Mouse (Mus musculus) kidney, embryonic 14.5 days (tissue): ENCODE measurements around the gene Gas1. TPM values are rescaled to one million over a fixed set of nuclear protein-coding genes. Genes with fewer than 3 reads are reported as not detected.

ENCODE experiments used
- ATAC-seq: fragments of 200-750 bp; cut with Nextera tagmentation; 2 replicates; pipeline ENCODE4 v1.8.0; 2017; ENCODE audit warnings: moderate number of reproducible peaks, mild to moderate bottlenecking, moderate TSS enrichment, moderate library complexity; ENCODE audit not compliant: low FRiP score, low TSS enrichment
- H3K27ac ChIP-seq: fragments of 300-500 bp; sonication (generic); 2 replicates; pipeline ENCODE4 v1.5.1; 2014; ENCODE audit warnings: low read depth, mild to moderate bottlenecking, low read length, moderate library complexity, mixed read lengths
- H3K27me3 ChIP-seq: fragments of 300-500 bp; sonication (generic); 2 replicates; pipeline ENCODE4 v1.6.1; 2014; ENCODE audit warnings: mild to moderate bottlenecking, low read length; ENCODE audit not compliant: control insufficient read depth, insufficient read depth
- H3K36me3 ChIP-seq: fragments of 300-500 bp; sonication (generic); 2 replicates; pipeline ENCODE4 v1.6.1; 2014; ENCODE audit warnings: low read length, mixed read lengths; ENCODE audit not compliant: control insufficient read depth, insufficient read depth
- H3K4me1 ChIP-seq: fragments of 300-500 bp; sonication (generic); 2 replicates; pipeline ENCODE4 v1.6.1; 2014; ENCODE audit warnings: low read length, mixed read lengths; ENCODE audit not compliant: control insufficient read depth, insufficient read depth
- H3K4me2 ChIP-seq: fragments of 300-500 bp; sonication (generic); replicated peaks from 2 replicates; pipeline ENCODE4 v1.6.1; 2014; ENCODE audit warnings: low read depth, mild to moderate bottlenecking, low read length
- H3K4me3 ChIP-seq: fragments of 300-500 bp; sonication (generic); 2 replicates; pipeline ENCODE4 v1.5.1; 2014; ENCODE audit warnings: mild to moderate bottlenecking, low read length
- H3K9ac ChIP-seq: fragments of 300-500 bp; sonication (generic); 2 replicates; pipeline ENCODE4 v1.6.1; 2014; ENCODE audit warnings: low read depth, mild to moderate bottlenecking, low read length, moderate library complexity
- H3K9me3 ChIP-seq: fragments of 300-500 bp; sonication (generic); 2 replicates; pipeline ENCODE4 v1.6.1; 2016; ENCODE audit warnings: low read length; ENCODE audit not compliant: control insufficient read depth
- WGBS: fragments of 180-500 bp; shearing (Covaris S2); extraction: QIAGEN DNeasy Blood & Tissue Kit; methylation state at CpG from one replicate; pipeline ENCODE4 v1.1.7; 2014; 5-methylcytosine and 5-hydroxymethylcytosine counted together
- polyA plus RNA-seq: library from polyadenylated mRNA; unstranded; fragments of >200 nt; fragmentation: Nextera tagmentation; extraction: Ambion mirVana; gene quantifications from 2 replicates; pipeline ENCODE4 v1.2.1, GENCODE M21; 2014

The Gas1 gene
- polyA plus RNA-seq, result 143 and 146 TPM in 2 replicates

DNA sequence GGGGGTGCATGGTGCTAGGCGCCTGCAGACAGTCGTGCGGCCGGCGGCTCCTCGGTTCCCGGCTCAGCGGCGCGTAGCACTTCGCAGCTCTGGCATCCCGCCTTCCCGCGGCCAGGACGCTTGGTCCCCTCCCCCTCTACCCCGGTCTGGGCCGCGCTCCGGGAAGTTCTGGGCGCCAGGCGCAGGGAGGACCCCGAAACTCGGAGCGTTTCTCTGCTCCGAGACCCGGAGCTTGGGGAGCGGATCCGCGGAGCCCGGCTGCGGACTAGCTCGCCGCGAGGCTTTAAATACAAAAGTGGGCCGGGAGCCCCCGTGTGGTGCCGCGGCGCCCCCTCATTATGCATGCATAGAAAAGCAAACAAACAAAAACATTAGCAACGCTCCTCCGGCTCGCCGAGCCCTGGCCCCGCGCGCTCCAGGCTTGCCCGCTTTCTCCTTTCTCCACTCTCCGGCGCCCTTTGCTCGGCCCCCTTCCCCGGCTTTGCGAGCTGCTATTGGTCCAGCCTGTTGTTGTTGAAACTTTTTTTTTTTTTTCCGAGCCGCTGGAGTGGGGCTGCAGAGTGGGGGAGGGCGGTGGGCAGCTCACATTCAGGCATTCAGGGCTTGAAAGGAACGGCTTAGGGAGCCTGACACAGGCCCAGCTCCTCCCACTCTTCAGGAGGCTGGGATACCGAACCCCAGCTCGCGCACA lies at the start of gene Gas1:
Gene Gas1 (minus strand): TSS at position 260 of the 691 bp plus-strand sequence.
- peak; percentile 94 for ATAC-seq
- H3K27ac ChIP-seq, result peak within 1 kb of the TSS; percentile 99
- peaks cover 11% of the 10 kb centered on the region; the same call in 1 of the 2 replicates for H3K4me1 ChIP-seq
- no peaks in the 10 kb centered on the region for H3K36me3 ChIP-seq
- no peaks in the 10 kb centered on the region for H3K27me3 ChIP-seq
- H3K4me3 ChIP-seq, result peak within 1 kb of the TSS; percentile 82
- peak within 1 kb of the TSS; percentile 99 for H3K9ac ChIP-seq
- WGBS, result under 1% methylated on average over 57 of the region's 59 CpGs
- no peaks in the 10 kb centered on the region for H3K9me3 ChIP-seq
- H3K4me2 ChIP-seq, result peak within 1 kb of the TSS; percentile 72

DNA sequence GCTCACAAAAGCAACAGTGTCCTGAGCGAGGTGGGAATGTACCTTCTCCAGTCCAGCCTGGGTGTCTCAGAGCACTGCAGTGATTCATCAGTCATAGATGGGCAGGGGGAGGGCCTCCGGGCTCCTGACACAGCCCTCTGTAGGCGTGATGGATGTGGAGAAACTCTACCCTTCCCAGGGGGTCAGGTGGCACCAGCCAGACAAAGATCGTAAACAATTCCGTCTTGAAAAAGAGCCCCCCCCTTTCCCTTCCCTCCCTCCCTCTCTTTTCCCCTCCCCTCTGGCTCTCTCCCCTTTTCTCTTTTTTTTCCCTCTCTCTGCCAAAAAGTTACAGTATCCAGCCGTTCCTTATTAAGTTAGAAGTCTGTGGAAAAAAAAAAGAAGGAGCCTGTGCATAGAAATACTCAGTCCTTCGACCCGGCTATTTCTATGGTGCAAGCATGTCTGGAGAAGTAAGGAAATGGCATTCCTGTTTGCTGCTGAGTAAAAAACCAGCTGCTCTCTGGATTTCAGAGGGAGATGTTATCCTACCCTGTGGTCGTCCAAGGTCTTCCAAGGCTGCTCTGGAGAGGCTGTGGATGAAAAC lies 49.2 kb upstream of the Gas1 start:
- WGBS, result 2% methylated on average over 9 of the region's 9 CpGs
- no peaks in the 10 kb centered on the region for H3K36me3 ChIP-seq
- peak overlapping the region; percentile 94 for H3K27ac ChIP-seq
- H3K9ac ChIP-seq, result no peak overlapping the region
- H3K27me3 ChIP-seq, result no peaks in the 10 kb centered on the region
- H3K4me3 ChIP-seq, result no peak overlapping the region
- peak; percentile 94 for ATAC-seq
- H3K4me2 ChIP-seq, result peak overlapping the region; percentile 21; the same call in 1 of the 2 replicates
- H3K9me3 ChIP-seq, result no peaks in the 10 kb centered on the region
- H3K4me1 ChIP-seq, result peaks cover 19% of the 10 kb centered on the region

DNA sequence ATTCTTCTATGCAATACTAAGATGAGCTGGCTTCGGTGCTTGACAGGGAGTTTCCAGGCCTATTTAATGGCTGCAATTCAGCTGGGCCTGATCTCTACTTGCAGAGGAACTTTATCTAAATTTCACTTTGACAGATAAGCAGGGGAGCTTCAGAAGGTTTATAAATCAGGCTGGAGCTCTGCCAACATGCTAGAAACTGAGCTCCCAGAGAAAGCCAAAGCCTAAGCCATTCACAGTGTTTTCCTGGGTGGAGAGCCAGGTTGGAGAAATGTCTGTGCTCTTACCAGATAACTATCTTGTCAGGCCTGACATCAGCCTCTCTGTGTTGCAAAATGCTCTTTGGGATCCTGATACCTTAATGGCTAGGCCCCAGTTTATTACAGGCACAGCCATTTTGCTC lies 48.6 kb upstream of the Gas1 start:
- WGBS, result 32% methylated on average over 1 of the region's 1 CpGs
- H3K4me2 ChIP-seq, result peak overlapping the region; percentile 21; the same call in 1 of the 2 replicates
- no peaks in the 10 kb centered on the region for H3K36me3 ChIP-seq
- H3K4me3 ChIP-seq, result no peak overlapping the region
- peak overlapping the region; percentile 94 for H3K27ac ChIP-seq
- no peaks in the 10 kb centered on the region for H3K27me3 ChIP-seq
- peaks cover 19% of the 10 kb centered on the region for H3K4me1 ChIP-seq
- ATAC-seq, result peak; percentile 44
- no peaks in the 10 kb centered on the region for H3K9me3 ChIP-seq
- no peak overlapping the region for H3K9ac ChIP-seq

DNA sequence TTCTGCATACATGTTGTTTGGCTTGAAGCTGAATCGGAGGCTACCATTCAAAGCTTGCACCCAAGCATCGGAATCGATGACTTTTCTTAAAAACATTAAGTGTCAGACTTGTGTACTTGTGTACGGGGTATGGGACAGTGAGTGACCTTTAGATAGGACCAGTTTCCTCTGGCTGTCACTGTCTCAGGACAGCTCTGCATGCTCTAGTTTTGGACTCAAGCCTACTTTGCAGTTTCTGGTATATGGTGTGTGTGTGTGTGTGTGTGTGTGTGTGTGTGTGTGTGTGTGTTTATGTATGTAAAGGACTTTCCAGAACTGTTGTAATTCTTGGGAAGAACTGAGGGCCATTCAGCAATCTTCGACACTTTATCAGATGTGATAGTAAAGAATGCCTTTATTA lies 48.1 kb upstream of the Gas1 start:
- H3K4me2 ChIP-seq, result no peak overlapping the region
- H3K27me3 ChIP-seq, result no peaks in the 10 kb centered on the region
- no peak overlapping the region for H3K4me3 ChIP-seq
- H3K9me3 ChIP-seq, result no peaks in the 10 kb centered on the region
- H3K27ac ChIP-seq, result peak overlapping the region; percentile 94; the same call in 1 of the 2 replicates
- 68% methylated on average over 5 of the region's 5 CpGs for whole genome bisulfite sequencing
- no peak for ATAC-seq
- H3K4me1 ChIP-seq, result peaks cover 19% of the 10 kb centered on the region
- H3K9ac ChIP-seq, result no peak overlapping the region
- no peaks in the 10 kb centered on the region for H3K36me3 ChIP-seq

DNA sequence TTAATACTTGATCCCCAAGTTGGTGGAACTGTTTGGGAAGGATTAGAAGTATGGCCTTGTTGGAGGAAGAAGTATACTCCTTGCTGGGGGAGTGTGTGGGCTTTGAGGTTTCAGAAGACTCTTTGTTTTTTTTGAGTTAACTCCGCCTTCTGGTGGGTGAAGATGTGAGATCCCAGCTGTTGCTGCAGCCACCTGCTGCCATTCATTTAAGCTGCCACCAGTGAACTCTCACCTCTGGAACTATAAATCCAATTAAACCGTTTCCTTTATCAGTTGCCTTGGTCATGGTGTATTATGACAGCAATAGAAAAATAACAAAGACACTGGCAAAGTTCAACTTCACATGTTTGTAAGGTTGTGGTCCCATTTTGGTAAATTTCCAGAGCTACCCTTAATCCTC lies 46.6 kb upstream of the Gas1 start:
- Histone ChIP-seq H3K36me3 (no peaks in the 10 kb centered on the region), H3K4me1 (peaks cover 19% of the 10 kb centered on the region), H3K27me3 (no peaks in the 10 kb centered on the region), H3K27ac (no peak overlapping the region), H3K9ac (no peak overlapping the region), H3K4me2 (no peak overlapping the region), H3K9me3 (no peaks in the 10 kb centered on the region), H3K4me3 (no peak overlapping the region)
- 33% methylated on average over 2 of the region's 2 CpGs for whole genome bisulfite sequencing
- no peak for ATAC-seq

DNA sequence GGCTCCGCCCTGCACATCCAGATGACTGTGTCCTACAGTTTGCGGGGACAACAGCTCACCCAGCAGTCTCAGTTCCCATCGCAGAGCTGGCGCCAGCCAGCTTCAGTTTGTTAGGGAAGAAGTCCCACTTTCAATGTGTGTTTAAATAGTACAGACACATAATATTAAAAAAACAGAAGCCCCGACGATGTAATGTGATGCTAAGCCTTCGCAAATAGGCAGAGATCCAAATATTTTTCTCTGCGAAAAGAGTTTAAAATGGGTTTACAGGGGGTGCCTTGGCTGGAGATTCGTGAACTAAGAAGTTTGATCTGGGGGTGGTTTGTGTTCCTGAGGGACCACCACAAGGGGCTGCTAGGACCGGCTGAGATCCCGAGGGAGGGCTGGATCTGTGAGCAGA lies 45.2 kb upstream of the Gas1 start:
- no peak overlapping the region for H3K4me2 ChIP-seq
- H3K4me1 ChIP-seq, result peaks cover 15% of the 10 kb centered on the region
- no peaks in the 10 kb centered on the region for H3K27me3 ChIP-seq
- H3K27ac ChIP-seq, result no peak overlapping the region
- H3K4me3 ChIP-seq, result no peak overlapping the region
- no peaks in the 10 kb centered on the region for H3K36me3 ChIP-seq
- 78% methylated on average over 11 of the region's 11 CpGs for WGBS
- no peaks in the 10 kb centered on the region for H3K9me3 ChIP-seq
- no peak for ATAC-seq
- no peak overlapping the region for H3K9ac ChIP-seq

DNA sequence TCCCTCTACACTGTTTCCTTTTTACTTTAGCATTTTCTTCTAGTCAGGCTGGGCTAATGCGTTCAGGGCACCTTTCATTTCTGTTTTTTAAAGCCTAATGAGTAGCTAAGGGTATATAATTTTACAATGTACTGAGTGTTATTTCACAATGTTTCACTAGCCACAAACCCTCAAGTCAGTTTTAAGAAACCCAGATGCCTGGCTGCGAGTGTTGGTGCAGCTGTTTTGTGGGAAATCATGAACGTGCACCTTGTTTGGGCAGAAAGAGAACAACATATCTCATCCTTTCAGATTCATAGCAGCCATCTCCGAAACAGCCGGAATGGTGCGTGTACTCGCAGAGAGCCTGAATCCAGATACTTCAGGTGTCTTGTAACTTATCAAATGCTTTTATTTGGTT lies 36.7 kb upstream of the Gas1 start:
- no peaks in the 10 kb centered on the region for H3K9me3 ChIP-seq
- ATAC-seq, result no peak
- no peak overlapping the region for H3K27ac ChIP-seq
- no peaks in the 10 kb centered on the region for H3K4me1 ChIP-seq
- no peak overlapping the region for H3K4me3 ChIP-seq
- WGBS, result 76% methylated on average over 7 of the region's 7 CpGs
- H3K27me3 ChIP-seq, result no peaks in the 10 kb centered on the region
- H3K9ac ChIP-seq, result no peak overlapping the region
- no peaks in the 10 kb centered on the region for H3K36me3 ChIP-seq
- H3K4me2 ChIP-seq, result no peak overlapping the region

DNA sequence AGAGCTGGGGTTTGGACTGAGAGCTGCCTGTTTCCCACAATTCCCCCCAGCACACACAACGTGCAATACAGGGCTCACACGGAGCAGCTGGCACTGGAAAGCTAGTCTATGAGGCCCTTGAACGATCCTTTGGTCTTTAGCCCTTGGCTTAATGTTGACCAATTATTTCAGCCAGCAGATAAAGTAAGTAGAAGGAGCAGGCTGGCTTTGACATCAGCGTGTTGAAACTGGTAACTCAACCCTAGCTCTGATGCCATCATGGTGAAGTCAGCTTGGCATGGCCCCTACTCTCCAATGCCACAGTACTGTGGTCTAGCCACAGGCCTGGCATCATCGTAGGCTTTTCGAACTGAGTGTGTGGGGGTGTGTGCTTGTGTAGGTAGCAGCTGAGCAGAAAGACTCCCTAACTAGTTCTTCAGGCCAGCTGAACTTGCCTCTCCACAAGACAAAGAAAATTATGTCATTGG lies 30.0 kb upstream of the Gas1 start:
- no peaks in the 10 kb centered on the region for H3K4me1 ChIP-seq
- H3K9me3 ChIP-seq, result peaks cover 11% of the 10 kb centered on the region
- H3K36me3 ChIP-seq, result no peaks in the 10 kb centered on the region
- H3K27ac ChIP-seq, result no peak overlapping the region
- ATAC-seq, result no peak
- WGBS, result 89% methylated on average over 6 of the region's 6 CpGs
- no peaks in the 10 kb centered on the region for H3K27me3 ChIP-seq
- no peak overlapping the region for H3K4me3 ChIP-seq
- no peak overlapping the region for H3K4me2 ChIP-seq
- H3K9ac ChIP-seq, result no peak overlapping the region

DNA sequence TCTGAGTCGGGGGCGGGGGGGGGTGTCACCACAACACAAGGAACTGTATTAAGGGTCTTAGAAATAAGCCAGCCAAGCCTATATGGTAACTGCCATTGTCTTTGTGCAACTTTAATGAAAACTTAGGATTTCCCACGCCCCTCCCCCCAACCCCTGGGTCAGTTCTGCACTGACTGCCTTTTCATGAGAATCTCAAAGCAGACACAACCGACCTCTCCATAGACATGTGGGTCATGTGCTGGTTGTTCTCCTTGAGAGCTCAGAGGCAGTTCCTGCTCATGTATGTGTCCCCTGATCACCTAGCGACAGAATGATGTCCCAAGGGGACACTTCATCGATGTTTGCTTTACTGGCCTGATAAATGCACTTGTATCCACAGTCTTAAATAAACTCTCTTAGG lies 27.6 kb upstream of the Gas1 start:
- Histone ChIP-seq H3K9me3 (peaks cover 11% of the 10 kb centered on the region), H3K27ac (no peak overlapping the region), H3K4me2 (no peak overlapping the region), H3K4me1 (no peaks in the 10 kb centered on the region), H3K36me3 (no peaks in the 10 kb centered on the region), H3K9ac (no peak overlapping the region), H3K4me3 (no peak overlapping the region), H3K27me3 (no peaks in the 10 kb centered on the region)
- WGBS, result 81% methylated on average over 6 of the region's 6 CpGs
- ATAC-seq, result no peak
